Mouse (Mus musculus): Measurements from ENCODE around the gene Fbxo34.
"Not testable (repeated sequence)": the region's sequence is repeated elsewhere in the genome, so short reads cannot be mapped to it uniquely, and the experiment has no call there.

Gene Fbxo34

GRCm38 (mm10) chr14:47570549-47570948 is 120.3 kb downstream of the Fbxo34 start, which contains the start of gene Atg14:
TSS of gene Atg14 (minus strand) at chr14:47570649.
- DNase-seq, result not testable (repeated sequence)

- no peak for DNase-seq
These were observed 122.5 kb downstream of the Fbxo34 start for GRCm38 (mm10) chr14:47572707-47573106.

- DNase-seq, result no peak
These were observed 124.5 kb downstream of the Fbxo34 start for GRCm38 (mm10) chr14:47574721-47575120.

GRCm38 (mm10) chr14:47576687-47577086 is 126.5 kb downstream of the Fbxo34 start:
- no peak for DNase-seq

GRCm38 (mm10) chr14:47578086-47578485 is 127.9 kb downstream of the Fbxo34 start:
- DNase-seq, result peak; percentile 18

- DNase-seq, result no peak
These were observed 131.1 kb downstream of the Fbxo34 start for GRCm38 (mm10) chr14:47581280-47581679.

Data from cerebellum, adult 11 months (tissue).